Mouse (Mus musculus) heart, embryonic 15.5 days (tissue): ENCODE results near the gene Pcna. TPM values are rescaled to one million over a fixed set of nuclear protein-coding genes. Genes with fewer than 3 reads are reported as not detected.

ENCODE experiments used
- polyA plus RNA-seq: library from polyadenylated mRNA; unstranded; fragments of >200 nt; fragmentation: Nextera tagmentation; extraction: Ambion mirVana; gene quantifications from 2 replicates; pipeline ENCODE4 v1.2.1, GENCODE M21; 2015

Pcna gene
- polyA plus RNA-seq, 1 experiment from 2014 or later = 138 TPM

Other genes with a start within 250 kb of the Pcna start
- gene Rassf2, start 223.1 kb downstream of the Pcna start, polyA plus RNA-seq = 9.2 and 13.9 TPM in 2 replicates
- gene Slc23a2, start 108.2 kb downstream of the Pcna start, polyA plus RNA-seq = 7.8 and 11.1 TPM in 2 replicates
- gene Tmem230, start 5.5 kb downstream of the Pcna start, polyA plus RNA-seq = 40.2 and 41.3 TPM in 2 replicates
- gene Cds2, start 9.8 kb upstream of the Pcna start, polyA plus RNA-seq = 20.8 and 26.9 TPM in 2 replicates
- 0.63 and 1.2 TPM in 2 replicates for gene Prokr2, start 132.1 kb upstream of the Pcna start, polyA plus RNA-seq